Mouse (Mus musculus) hindbrain, embryonic 13.5 days (tissue): ENCODE data around the gene Zfp810. TPM values are rescaled to one million over a fixed set of nuclear protein-coding genes. Genes with fewer than 3 reads are reported as not detected.
A peak's percentile ranks its signal among the peaks of the same experiment; 100 is the strongest.

ENCODE experiments used
- ATAC-seq: fragments of 200-750 bp; cut with Nextera tagmentation; 2 replicates; pipeline ENCODE4 v1.8.0; 2017; ENCODE audit warnings: moderate TSS enrichment; ENCODE audit not compliant: low FRiP score
- H3K27ac ChIP-seq: fragments of 300-500 bp; sonication (generic); 2 replicates; pipeline ENCODE4 v1.5.1; 2015; ENCODE audit warnings: inconsistent platforms, mild to moderate bottlenecking, moderate library complexity
- H3K27me3 ChIP-seq: fragments of 300-500 bp; sonication (generic); 2 replicates; pipeline ENCODE4 v1.6.1; 2015; ENCODE audit warnings: mild to moderate bottlenecking, inconsistent platforms
- H3K36me3 ChIP-seq: fragments of 300-500 bp; sonication (generic); 2 replicates; pipeline ENCODE4 v1.6.1; 2015; ENCODE audit warnings: mild to moderate bottlenecking, inconsistent platforms
- H3K4me1 ChIP-seq: fragments of 300-500 bp; sonication (generic); replicated peaks from 2 replicates; pipeline ENCODE4 v1.6.1; 2015; ENCODE audit warnings: inconsistent platforms
- H3K4me2 ChIP-seq: fragments of 300-500 bp; sonication (generic); 2 replicates; pipeline ENCODE4 v1.6.1; 2015; ENCODE audit warnings: inconsistent platforms, mild to moderate bottlenecking, moderate library complexity
- H3K4me3 ChIP-seq: fragments of 300-500 bp; sonication (generic); 2 replicates; pipeline ENCODE4 v1.5.1; 2015; ENCODE audit warnings: mild to moderate bottlenecking, inconsistent platforms
- H3K9ac ChIP-seq: fragments of 300-500 bp; sonication (generic); 2 replicates; pipeline ENCODE4 v1.6.1; 2015; ENCODE audit warnings: mild to moderate bottlenecking, inconsistent platforms
- H3K9me3 ChIP-seq: fragments of 300-500 bp; sonication (generic); 2 replicates; pipeline ENCODE4 v1.6.1; 2016; ENCODE audit warnings: inconsistent platforms
- WGBS: fragments of 180-500 bp; shearing (Covaris S2); methylation state at CpG from one replicate; pipeline ENCODE4 v1.1.7; 2015; 5-methylcytosine and 5-hydroxymethylcytosine counted together
- polyA plus RNA-seq: library from polyadenylated mRNA; unstranded; fragments of >200 nt; fragmentation: Nextera tagmentation; extraction: Ambion mirVana; gene quantifications from 2 replicates; pipeline ENCODE4 v1.2.1, GENCODE M21; 2015

The Zfp810 gene
- polyA plus RNA-seq, 1 experiment from 2014 or later: 36.0 TPM

GRCm38 (mm10) chr9:22259184-22260091, 48.0 kb downstream of the Zfp810 start, which contains the start of gene Zfp599:
Zfp599 (minus strand) TSS chr9:22259895.
- 0 out of 2 replicates have a peak, but pooled peaks cover 8% of the 10 kb centered on the region for H3K4me1 ChIP-seq
- H3K4me2 ChIP-seq: peak within 1 kb of the TSS; percentile 76
- peak within 1 kb of the TSS; percentile 84 for H3K9ac ChIP-seq
- peak within 1 kb of the TSS; percentile 48; the same call in 1 of the 2 replicates for H3K27ac ChIP-seq
- 2% methylated on average over 35 of the region's 35 CpGs for WGBS
- H3K27me3 ChIP-seq: no peaks in the 10 kb centered on the region
- peaks cover 23% of the 10 kb centered on the region for H3K36me3 ChIP-seq
- peak within 1 kb of the TSS; percentile 68 for H3K4me3 ChIP-seq
- H3K9me3 ChIP-seq: peaks cover 12% of the 10 kb centered on the region
- peak; percentile 95 for ATAC-seq

GRCm38 (mm10) chr9:22258784-22259183, 48.7 kb downstream of the Zfp810 start:
- Histone ChIP-seq H3K4me3 (peak overlapping the region; percentile 68), H3K27ac (no peak overlapping the region), H3K9me3 (peaks cover 12% of the 10 kb centered on the region), H3K36me3 (peaks cover 29% of the 10 kb centered on the region), H3K9ac (peak overlapping the region; percentile 84; the same call in 1 of the 2 replicates), H3K4me1 (0 out of 2 replicates have a peak, but pooled peaks cover 8% of the 10 kb centered on the region), H3K4me2 (peak overlapping the region; percentile 76), H3K27me3 (no peaks in the 10 kb centered on the region)
- 84% methylated on average over 8 of the region's 8 CpGs for WGBS
- no peak for ATAC-seq

- Histone ChIP-seq H3K9me3 (peaks cover 16% of the 10 kb centered on the region), H3K36me3 (peaks cover 48% of the 10 kb centered on the region), H3K4me2 (no peak overlapping the region), H3K4me3 (no peak overlapping the region), H3K9ac (no peak overlapping the region), H3K27ac (no peak overlapping the region), H3K4me1 (0 out of 2 replicates have a peak, but pooled peaks cover 8% of the 10 kb centered on the region), H3K27me3 (no peaks in the 10 kb centered on the region)
- ATAC-seq: no peak
- WGBS: 97% methylated on average over 4 of the region's 4 CpGs
These were observed 50.9 kb downstream of the Zfp810 start for GRCm38 (mm10) chr9:22256579-22256978.

GRCm38 (mm10) chr9:22244242-22244641, 63.2 kb downstream of the Zfp810 start:
- Histone ChIP-seq H3K36me3 (peaks cover 90% of the 10 kb centered on the region), H3K27me3 (no peaks in the 10 kb centered on the region)

GRCm38 (mm10) chr9:22240001-22240400, 67.4 kb downstream of the Zfp810 start:
- H3K4me1 ChIP-seq: no peaks in the 10 kb centered on the region
- no peak overlapping the region for H3K27ac ChIP-seq
- 93% methylated on average over 4 of the region's 4 CpGs for WGBS
- H3K9me3 ChIP-seq: peaks cover 8% of the 10 kb centered on the region; the same call in 1 of the 2 replicates
- no peak overlapping the region for H3K4me3 ChIP-seq
- no peak overlapping the region for H3K9ac ChIP-seq
- no peak for ATAC-seq
- H3K4me2 ChIP-seq: no peak overlapping the region
- peaks cover 85% of the 10 kb centered on the region for H3K36me3 ChIP-seq
- H3K27me3 ChIP-seq: no peaks in the 10 kb centered on the region

More at GRCm38 (mm10) chr9:22244242-22244641, 63.2 kb downstream of the Zfp810 start:
- Histone ChIP-seq H3K4me2 (no peak overlapping the region), H3K4me3 (no peak overlapping the region), H3K9me3 (peaks cover 23% of the 10 kb centered on the region), H3K27ac (no peak overlapping the region), H3K9ac (no peak overlapping the region), H3K4me1 (no peaks in the 10 kb centered on the region)
- ATAC-seq: no peak
- 92% methylated on average over 2 of the region's 2 CpGs for WGBS

GRCm38 (mm10) chr9:22230556-22230955, 76.9 kb downstream of the Zfp810 start:
- no peaks in the 10 kb centered on the region for H3K27me3 ChIP-seq
- no peak for ATAC-seq
- H3K9me3 ChIP-seq: no peaks in the 10 kb centered on the region
- no peak overlapping the region for H3K4me3 ChIP-seq
- H3K4me2 ChIP-seq: no peak overlapping the region
- H3K27ac ChIP-seq: no peak overlapping the region
- peaks cover 5% of the 10 kb centered on the region; the same call in 1 of the 2 replicates for H3K4me1 ChIP-seq
- H3K9ac ChIP-seq: no peak overlapping the region
- H3K36me3 ChIP-seq: peaks cover 7% of the 10 kb centered on the region

GRCm38 (mm10) chr9:22230061-22230460, 77.4 kb downstream of the Zfp810 start:
- Histone ChIP-seq H3K4me2 (no peak overlapping the region), H3K27me3 (no peaks in the 10 kb centered on the region), H3K4me3 (no peak overlapping the region), H3K36me3 (peaks cover 2% of the 10 kb centered on the region; the same call in 1 of the 2 replicates), H3K27ac (no peak overlapping the region), H3K4me1 (peaks cover 5% of the 10 kb centered on the region; the same call in 1 of the 2 replicates), H3K9ac (no peak overlapping the region), H3K9me3 (no peaks in the 10 kb centered on the region)
- no peak for ATAC-seq
- WGBS: 96% methylated on average over 3 of the region's 3 CpGs

- Histone ChIP-seq H3K4me2 (no peak overlapping the region), H3K27ac (no peak overlapping the region)
- 93% methylated on average over 6 of the region's 7 CpGs for WGBS
These were observed 77.9 kb downstream of the Zfp810 start for GRCm38 (mm10) chr9:22229386-22230026.

GRCm38 (mm10) chr9:22226846-22227245, 80.6 kb downstream of the Zfp810 start:
- no peaks in the 10 kb centered on the region for H3K27me3 ChIP-seq
- no peak overlapping the region for H3K4me3 ChIP-seq
- ATAC-seq: no peak
- H3K9ac ChIP-seq: no peak overlapping the region
- no peak overlapping the region for H3K27ac ChIP-seq
- peaks cover 5% of the 10 kb centered on the region; the same call in 1 of the 2 replicates for H3K4me1 ChIP-seq
- no peaks in the 10 kb centered on the region for H3K9me3 ChIP-seq
- 77% methylated on average over 15 of the region's 15 CpGs for WGBS
- H3K4me2 ChIP-seq: no peak overlapping the region
- H3K36me3 ChIP-seq: no peaks in the 10 kb centered on the region

More at GRCm38 (mm10) chr9:22229386-22230026, 77.9 kb downstream of the Zfp810 start:
- Histone ChIP-seq H3K4me1 (peaks cover 5% of the 10 kb centered on the region; the same call in 1 of the 2 replicates), H3K4me3 (no peak overlapping the region), H3K36me3 (no peaks in the 10 kb centered on the region), H3K9me3 (no peaks in the 10 kb centered on the region), H3K27me3 (no peaks in the 10 kb centered on the region), H3K9ac (no peak overlapping the region)
- ATAC-seq: no peak

Other genes starting within 250 kb of the Zfp810 start
- gene Gm49318, start 236.4 kb downstream of the Zfp810 start, polyA plus RNA-seq: not detected in 2 replicates
- gene Zfp653, start 236.3 kb downstream of the Zfp810 start, polyA plus RNA-seq: 17.7 and 19.5 TPM in 2 replicates
- 53.5 and 56.5 TPM in 2 replicates for gene Ecsit, start 222.2 kb downstream of the Zfp810 start, polyA plus RNA-seq
- gene Cnn1, start 208.4 kb downstream of the Zfp810 start, polyA plus RNA-seq: 1.4 and 4.5 TPM in 2 replicates
- 179 and 185 TPM in 2 replicates for gene Elof1, start 190.5 kb downstream of the Zfp810 start, polyA plus RNA-seq
- gene Acp5, start 171.9 kb downstream of the Zfp810 start, polyA plus RNA-seq: 0.82 and 0.98 TPM in 2 replicates
- gene Pigyl, start 150.8 kb downstream of the Zfp810 start, polyA plus RNA-seq: 81.3 and 88.2 TPM in 2 replicates
- 0.17 TPM in 1 of 2 replicates, not detected in the other for gene Zfp872, start 119.6 kb downstream of the Zfp810 start, polyA plus RNA-seq
- gene Zfp809, start 81.9 kb downstream of the Zfp810 start, polyA plus RNA-seq: 9.0 and 10.9 TPM in 2 replicates
- 7.5 and 7.6 TPM in 2 replicates for gene Zfp599, start 47.8 kb downstream of the Zfp810 start, polyA plus RNA-seq
- gene Anln, start 81.5 kb upstream of the Zfp810 start, polyA plus RNA-seq: 5.8 and 7.0 TPM in 2 replicates
- 8.8 and 9.1 TPM in 2 replicates for gene 9530077C05Rik, start 103.9 kb upstream of the Zfp810 start, polyA plus RNA-seq
- gene Gm17545, start 146.6 kb upstream of the Zfp810 start, polyA plus RNA-seq: not detected in 2 replicates
- 58.1 and 59.2 TPM in 2 replicates for gene Rp9, start 162.1 kb upstream of the Zfp810 start, polyA plus RNA-seq
- gene Bbs9, start 168.1 kb upstream of the Zfp810 start, polyA plus RNA-seq: 16.9 and 17.1 TPM in 2 replicates